Mouse (Mus musculus) 416B (cell line): ENCODE results near the gene Scgb1b29.
"Not testable (repeated sequence)": the region's sequence is repeated elsewhere in the genome, so short reads cannot be mapped to it uniquely, and the experiment has no call there.

Source experiments
- DNase-seq: peaks from one replicate; pipeline ENCODE4 v3.0.0; 2011; ENCODE audit warnings: low read depth

The Scgb1b29 gene

GRCm38 (mm10) chr7:32441241-32441640 is at the start of gene Scgb1b29:
TSS of gene Scgb1b29 (plus strand) at chr7:32441541.
- not testable (repeated sequence) for DNase-seq

- DNase-seq: not testable (repeated sequence)
Observed at GRCm38 (mm10) chr7:32428636-32429035, 12.7 kb upstream of the Scgb1b29 start.
